Mouse (Mus musculus): ENCODE data around the gene Hadhb.

Gene Hadhb

GRCm38 (mm10) chr5:30154013-30154412 is 1.0 kb upstream of the Hadhb start:
- CTCF ChIA-PET = no interaction called here
- POLR2A ChIA-PET = interaction anchor here in 3 of 4 experiments (0.7 to 2.6 kb wide), 18 partner anchors 9 to 894 kb away, joined by 3 to 17 read pairs (median 6); partner anchors contain the start of genes Agbl5 (in 1 of the 3), Atraid (in 1 of the 3), Garem2 (in 1 of the 3) and Slc5a6 (in 1 of the 3)

DNA sequence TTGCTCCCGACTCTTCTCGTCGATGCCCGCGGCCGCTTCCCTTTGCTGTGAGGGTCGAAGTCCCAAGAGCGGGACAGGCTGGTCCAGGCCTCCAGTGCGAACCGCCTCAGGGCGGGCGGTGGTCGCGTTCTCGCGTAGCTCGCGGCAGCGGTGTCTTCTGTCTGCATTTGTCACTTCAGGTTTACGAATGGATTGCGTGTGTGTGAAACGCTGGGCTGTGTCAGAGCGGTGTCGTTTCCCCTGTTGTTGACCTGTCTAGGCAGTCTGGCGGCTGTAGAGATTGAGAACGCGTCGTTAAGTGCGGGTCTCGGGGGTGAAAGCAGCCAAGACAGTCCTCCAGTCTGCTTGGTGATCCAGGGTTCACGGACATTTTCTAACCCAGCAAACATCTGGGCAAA is 346 bp downstream of the Hadhb start:
- POLR2A ChIA-PET = interaction anchor here in 3 of 4 experiments (0.8 to 2.6 kb wide), 36 partner anchors 8 to 752 kb away, joined by 3 to 19 read pairs (median 4); partner anchors contain the start of genes Tyms (in 3 of the 3), Garem2 (in 2 of the 3), Dnajb6 (in 1 of the 3) and Gm5129 (in 1 of the 3)
- CTCF ChIA-PET = interaction anchor here in 2 of 4 experiments (0.5 to 1.3 kb wide), 3 partner anchors 41 to 51 kb away, joined by 3 to 4 read pairs (median 4); no protein-coding TSS in a partner anchor

GRCm38 (mm10) chr5:30155821-30156629 is 977 bp downstream of the Hadhb start:
- POLR2A ChIA-PET = interaction anchor here in 3 of 4 experiments (0.6 to 2.6 kb wide), 30 partner anchors 8 to 960 kb away, joined by 3 to 19 read pairs (median 4); partner anchors contain the start of genes Tyms (in 2 of the 3), Dnajb6 (in 1 of the 3), Garem2 (in 1 of the 3) and Gm5129 (in 1 of the 3)
- CTCF ChIA-PET = interaction anchor here in 2 of 4 experiments (0.5 to 1.3 kb wide), 2 partner anchors 47 to 51 kb away, joined by 3 to 4 read pairs (median 4); no protein-coding TSS in a partner anchor

DNA sequence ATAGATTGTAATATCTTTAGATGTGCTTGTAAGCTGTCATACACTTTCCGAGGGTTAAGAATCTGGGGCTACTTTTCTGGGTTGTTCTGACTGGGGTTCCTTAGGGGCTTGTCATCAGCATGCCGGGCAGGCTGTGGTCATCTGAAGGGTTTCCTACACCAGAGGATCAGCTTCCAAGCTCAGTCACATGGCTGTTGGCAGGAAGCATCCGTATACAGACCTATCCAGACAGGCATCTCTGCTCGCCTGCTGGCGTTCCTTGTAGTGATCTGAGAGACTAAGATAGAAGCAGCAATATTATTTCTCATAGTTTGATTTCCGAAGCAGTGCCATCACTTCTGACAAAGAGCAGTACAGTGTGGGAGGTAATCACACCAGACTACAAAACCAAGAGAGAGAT is 4.6 kb downstream of the Hadhb start:
- POLR2A ChIA-PET = interaction anchor here in 2 of 4 experiments (1.1 to 2.3 kb wide), 3 partner anchors 10 to 499 kb away, joined by 3 to 8 read pairs (median 3); no protein-coding TSS in a partner anchor
- CTCF ChIA-PET = no interaction called here

- ChIA-PET CTCF (no interaction called here), POLR2A (no interaction called here)
Observed at GRCm38 (mm10) chr5:30161836-30162235, 6.8 kb downstream of the Hadhb start.

- POLR2A ChIA-PET = interaction anchor here in 1 of 4 experiments (1.0 to 1.5 kb wide), 2 partner anchors 10 to 36 kb away, joined by 3 read pairs; no protein-coding TSS in a partner anchor
- CTCF ChIA-PET = no interaction called here
Observed at GRCm38 (mm10) chr5:30162339-30162738, 7.3 kb downstream of the Hadhb start.

GRCm38 (mm10) chr5:30165234-30165946 is 10.3 kb downstream of the Hadhb start:
- ChIA-PET POLR2A (interaction anchor here in 2 of 4 experiments (1.2 to 2.1 kb wide), 4 partner anchors 8 to 51 kb away, joined by 4 to 8 read pairs (median 6); partner anchors contain the start of genes Hadha (in 2 of the 2) and Hadhb (in 2 of the 2)), CTCF (interaction anchor here in 1 of 4 experiments (0.6 kb wide), 1 partner anchor 462 kb away, joined by 4 read pairs; no protein-coding TSS in a partner anchor)

- CTCF ChIA-PET = interaction anchor here in 1 of 4 experiments (0.9 to 1.0 kb wide), 2 partner anchors 20 to 172 kb away, joined by 3 to 4 read pairs; no protein-coding TSS in a partner anchor
Observed at GRCm38 (mm10) chr5:30170303-30170940, 15.4 kb downstream of the Hadhb start.

GRCm38 (mm10) chr5:30172115-30172514 is 17.1 kb downstream of the Hadhb start:
- CTCF ChIA-PET = interaction anchor here in 2 of 4 experiments (0.5 to 1.4 kb wide), 3 partner anchors 27 to 170 kb away, joined by 3 read pairs; no protein-coding TSS in a partner anchor

More at GRCm38 (mm10) chr5:30170303-30170940, 15.4 kb downstream of the Hadhb start:
- POLR2A ChIA-PET = interaction anchor here in 2 of 4 experiments (0.9 to 3.4 kb wide), 2 partner anchors 15 kb away, joined by 4 to 19 read pairs; partner anchors contain the start of genes Hadha (in 2 of the 2) and Hadhb (in 2 of the 2)

DNA sequence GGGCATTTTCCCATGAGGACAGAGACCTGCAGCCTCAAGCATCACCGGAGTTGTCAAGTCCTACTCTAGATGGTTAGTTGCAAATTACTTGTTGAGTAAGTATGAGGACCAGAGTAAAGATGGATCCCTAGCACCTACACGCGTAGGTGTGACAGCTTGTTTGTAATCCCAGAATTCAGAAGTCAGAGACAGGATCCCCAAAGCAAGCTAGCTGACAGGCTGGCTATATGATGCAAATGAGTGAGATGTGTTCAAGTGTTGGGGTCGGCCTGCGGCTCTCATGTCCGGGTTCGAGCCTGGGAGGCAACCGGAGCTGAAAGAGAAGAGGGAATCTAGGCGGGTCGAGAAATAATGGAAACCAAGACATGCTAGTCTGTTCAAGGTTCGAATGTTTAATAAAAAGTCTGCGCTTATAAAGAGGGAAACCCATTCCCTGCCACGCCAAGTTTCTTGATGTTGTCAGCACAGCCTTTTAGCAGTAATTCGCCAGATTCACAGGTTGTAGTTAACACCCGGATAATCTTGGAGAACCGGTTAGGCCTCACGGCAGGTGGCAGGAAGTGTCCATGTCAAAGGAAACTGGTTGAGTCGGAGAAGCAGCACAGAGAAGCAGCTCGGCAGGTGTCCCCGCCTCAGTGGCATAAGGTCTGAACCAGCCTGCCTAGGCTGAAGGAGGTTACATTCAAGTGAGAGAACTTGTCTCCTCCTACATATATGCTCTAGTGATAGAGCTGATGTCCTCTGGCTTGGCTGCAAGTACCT is 18.1 kb downstream of the Hadhb start:
- ChIA-PET POLR2A (interaction anchor here in 2 of 4 experiments (0.6 to 2.0 kb wide), 5 partner anchors 8 to 102 kb away, joined by 3 to 14 read pairs (median 4); partner anchors contain the start of genes Hadha (in 1 of the 2) and Hadhb (in 1 of the 2)), CTCF (interaction anchor here (0.6 to 1.4 kb wide), 4 partner anchors 28 to 684 kb away, joined by 3 to 5 read pairs (median 4); no protein-coding TSS in a partner anchor)

More at GRCm38 (mm10) chr5:30172115-30172514, 17.1 kb downstream of the Hadhb start:
- POLR2A ChIA-PET = interaction anchor here in 2 of 4 experiments (0.7 to 1.5 kb wide), 3 partner anchors 9 to 16 kb away, joined by 3 to 5 read pairs (median 4); no protein-coding TSS in a partner anchor

GRCm38 (mm10) chr5:30175811-30176210 is 20.8 kb downstream of the Hadhb start:
- ChIA-PET CTCF (no interaction called here), POLR2A (no interaction called here)

DNA sequence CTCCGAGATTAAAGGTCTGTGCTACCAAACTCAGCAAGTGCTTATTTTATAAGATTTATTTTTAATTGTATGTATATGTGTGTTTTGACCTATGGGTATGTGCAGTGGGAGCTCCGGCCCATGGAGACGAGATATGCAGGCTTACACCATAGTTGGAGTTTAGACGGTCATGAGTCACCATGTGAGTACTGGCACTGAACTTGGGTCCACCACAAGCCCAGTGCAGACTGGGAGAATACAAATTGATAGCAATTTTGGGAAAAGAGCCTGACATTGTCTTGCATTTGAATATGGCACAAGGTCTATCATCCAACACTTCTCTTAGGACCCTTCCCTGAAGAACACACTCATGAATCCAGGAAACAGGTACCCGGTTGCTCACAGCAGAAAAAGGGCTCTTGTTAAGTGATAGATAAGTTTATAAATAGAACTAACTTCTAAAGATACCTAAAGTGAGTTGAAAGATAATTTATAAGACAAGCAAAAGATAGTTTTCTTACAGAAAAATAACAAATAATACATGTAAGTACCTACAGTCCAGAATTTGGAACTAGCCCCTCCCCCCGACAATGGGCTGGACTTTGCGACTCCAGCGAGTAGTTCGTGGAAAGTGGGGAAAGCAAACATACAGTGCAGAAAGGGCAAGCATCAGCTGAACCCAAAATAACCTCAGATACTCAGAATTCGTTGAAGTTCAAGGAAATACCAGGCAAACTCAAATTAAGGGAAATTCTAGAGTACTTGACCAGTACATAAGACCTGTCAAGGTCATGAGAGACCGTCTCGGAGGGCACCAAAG is 32.8 kb downstream of the Hadhb start:
- CTCF ChIA-PET = no interaction called here

GRCm38 (mm10) chr5:30192452-30192851 is 37.4 kb downstream of the Hadhb start:
- ChIA-PET CTCF (no interaction called here), POLR2A (no interaction called here)

More for the DNA sequence above, 32.8 kb downstream of the Hadhb start:
- POLR2A ChIA-PET = no interaction called here

- POLR2A ChIA-PET = no interaction called here
Observed at GRCm38 (mm10) chr5:30195340-30195739, 40.3 kb downstream of the Hadhb start.

DNA sequence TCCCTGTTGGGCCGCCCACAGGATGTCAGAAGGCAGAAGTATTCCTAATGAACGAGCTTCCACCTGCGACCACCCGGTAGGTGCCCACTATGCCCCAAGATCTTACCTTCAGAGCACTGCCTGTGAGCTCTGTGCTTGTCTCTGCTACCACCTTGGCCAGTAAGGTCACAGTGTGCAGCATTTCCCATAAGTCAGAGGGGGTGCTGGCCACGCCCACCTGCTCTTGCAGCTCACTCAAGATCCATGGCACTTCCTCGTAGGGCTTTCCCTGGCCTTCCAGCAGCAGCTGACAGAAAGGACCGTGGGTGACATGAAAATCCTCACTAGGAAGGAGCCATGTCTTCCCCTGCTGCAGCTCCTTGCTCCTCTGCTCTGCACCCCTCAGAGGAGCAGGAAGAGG is 43.2 kb downstream of the Hadhb start:
- CTCF ChIA-PET = interaction anchor here in 2 of 4 experiments (0.8 to 1.6 kb wide), 4 partner anchors 27 to 193 kb away, joined by 3 to 6 read pairs (median 4); partner anchors contain the start of genes 3110082J24Rik (in 1 of the 2) and Garem2 (in 1 of the 2)
- POLR2A ChIA-PET = interaction anchor here in 3 of 4 experiments (0.6 to 2.1 kb wide), 4 partner anchors 84 to 715 kb away, joined by 3 to 6 read pairs (median 4); no protein-coding TSS in a partner anchor

More at GRCm38 (mm10) chr5:30195340-30195739, 40.3 kb downstream of the Hadhb start:
- CTCF ChIA-PET = interaction anchor here in 1 of 4 experiments (0.5 kb wide), 1 partner anchor 12 kb away, joined by 3 read pairs; no protein-coding TSS in a partner anchor

GRCm38 (mm10) chr5:30201521-30201920 is 46.5 kb downstream of the Hadhb start:
- POLR2A ChIA-PET = interaction anchor here in 1 of 4 experiments (0.6 kb wide), 1 partner anchor 614 kb away, joined by 3 read pairs; no protein-coding TSS in a partner anchor

More at GRCm38 (mm10) chr5:30201521-30201920, 46.5 kb downstream of the Hadhb start:
- CTCF ChIA-PET = interaction anchor here (0.6 to 1.5 kb wide), 28 partner anchors 9 to 733 kb away, joined by 3 to 6 read pairs (median 4); partner anchors contain the start of gene Garem2 (in 1 of the 4)

Data from embryonic stem cell, embryonic (primary cell).